Mouse (Mus musculus) cerebellum, postnatal 10 days (tissue): ENCODE measurements around the gene Ssbp4.

Source experiments
- DNase-seq, 2 experiments: peaks; one replicate each; pipeline ENCODE4 v3.0.0; 2021; ENCODE audit warnings: mixed read lengths in 2 of 2

Gene Ssbp4

GRCm38 (mm10) chr8:70630532-70631381 is 22.1 kb upstream of the Ssbp4 start:
- DNase-seq: peak in 1 of 2 experiments; percentile 26

- DNase-seq: peak; percentile 89
Observed at GRCm38 (mm10) chr8:70629574-70630531, 21.2 kb upstream of the Ssbp4 start.

GRCm38 (mm10) chr8:70628986-70629490 is 20.4 kb upstream of the Ssbp4 start:
- DNase-seq: no peak

GRCm38 (mm10) chr8:70627041-70627440 is 18.4 kb upstream of the Ssbp4 start:
- no peak for DNase-seq

GRCm38 (mm10) chr8:70625104-70625503 is 16.4 kb upstream of the Ssbp4 start:
- peak; percentile 60 to 70 for DNase-seq

- DNase-seq: no peak
Observed at GRCm38 (mm10) chr8:70622220-70622619, 13.5 kb upstream of the Ssbp4 start.

- DNase-seq: peak in 1 of 2 experiments; percentile 22
Observed at GRCm38 (mm10) chr8:70618888-70619334, 10.2 kb upstream of the Ssbp4 start.

GRCm38 (mm10) chr8:70617985-70618384 is 9.3 kb upstream of the Ssbp4 start:
- DNase-seq: peak in 1 of 2 experiments; percentile 5

GRCm38 (mm10) chr8:70616645-70617044 is 8.0 kb upstream of the Ssbp4 start:
- peak in 1 of 2 experiments; percentile 3 for DNase-seq

- DNase-seq: no peak
Observed at GRCm38 (mm10) chr8:70615894-70616293, 7.2 kb upstream of the Ssbp4 start, which contains the start of gene Lrrc25. Gene Lrrc25, plus strand, starts transcription at chr8:70616155.

GRCm38 (mm10) chr8:70615281-70615680 is 6.6 kb upstream of the Ssbp4 start:
- DNase-seq: no peak

- DNase-seq: peak in 1 of 2 experiments; percentile 9
Observed at GRCm38 (mm10) chr8:70614469-70614868, 5.8 kb upstream of the Ssbp4 start.

- DNase-seq: peak in 1 of 2 experiments; percentile 10
Observed at GRCm38 (mm10) chr8:70613763-70614162, 5.1 kb upstream of the Ssbp4 start.

GRCm38 (mm10) chr8:70611849-70612248 is 3.2 kb upstream of the Ssbp4 start:
- DNase-seq: peak; percentile 93 to 94

- peak; percentile 90 to 94 for DNase-seq
Observed at GRCm38 (mm10) chr8:70610796-70611771, 2.4 kb upstream of the Ssbp4 start.

- DNase-seq: peak; percentile 60 to 67
Observed at GRCm38 (mm10) chr8:70609849-70610795, 1.4 kb upstream of the Ssbp4 start.

- peak; percentile 67 to 73 for DNase-seq
Observed at GRCm38 (mm10) chr8:70609368-70609848, 736 bp upstream of the Ssbp4 start.

- DNase-seq: peak; percentile 77 to 83
Observed at GRCm38 (mm10) chr8:70607898-70608748, 549 bp downstream of the Ssbp4 start.

GRCm38 (mm10) chr8:70607603-70607897 is 1.1 kb downstream of the Ssbp4 start:
- peak in 1 of 2 experiments; percentile 30 for DNase-seq
